Mouse (Mus musculus) hindbrain, embryonic 14.5 days (tissue): ENCODE results near the gene Grin2d. TPM values are rescaled to one million over a fixed set of nuclear protein-coding genes. Genes with fewer than 3 reads are reported as not detected.

ENCODE experiments used
- ATAC-seq: fragments of 200-750 bp; cut with Nextera tagmentation; 2 replicates; pipeline ENCODE4 v1.8.0; 2017; ENCODE audit warnings: moderate number of reproducible peaks, mild to moderate bottlenecking, moderate TSS enrichment, moderate library complexity; ENCODE audit not compliant: low FRiP score
- DNase-seq: peaks from one replicate; pipeline ENCODE4 v3.0.0-alpha.2; 2015; ENCODE audit warnings: low spot score
- H3K27ac ChIP-seq: fragments of 300-500 bp; sonication (generic); 2 replicates; pipeline ENCODE4 v1.5.1; 2014; ENCODE audit warnings: mild to moderate bottlenecking, moderate library complexity
- H3K27me3 ChIP-seq: fragments of 300-500 bp; sonication (generic); 2 replicates; pipeline ENCODE4 v1.6.1; 2014; ENCODE audit warnings: mild to moderate bottlenecking, low read length, mixed read lengths; ENCODE audit not compliant: control insufficient read depth, insufficient read depth
- H3K36me3 ChIP-seq: fragments of 300-500 bp; sonication (generic); replicated peaks from 2 replicates; pipeline ENCODE4 v1.6.1; 2014; ENCODE audit not compliant: control insufficient read depth, insufficient read depth
- H3K4me1 ChIP-seq: fragments of 300-500 bp; sonication (generic); replicated peaks from 2 replicates; pipeline ENCODE4 v1.6.1; 2014; ENCODE audit warnings: antibody characterized with exemption, low read length, mixed read lengths; ENCODE audit not compliant: control insufficient read depth, insufficient read depth
- H3K4me2 ChIP-seq: fragments of 300-500 bp; sonication (generic); replicated peaks from 2 replicates; pipeline ENCODE4 v1.6.1; 2014; ENCODE audit warnings: mild to moderate bottlenecking, moderate library complexity
- H3K4me3 ChIP-seq: fragments of 300-500 bp; sonication (generic); replicated peaks from 2 replicates; pipeline ENCODE4 v1.5.1; 2014; ENCODE audit warnings: mild to moderate bottlenecking, low read length
- H3K9ac ChIP-seq: fragments of 300-500 bp; sonication (generic); 2 replicates; pipeline ENCODE4 v1.6.1; 2014
- H3K9me3 ChIP-seq: fragments of 300-500 bp; sonication (generic); 2 replicates; pipeline ENCODE4 v1.6.1; 2016; ENCODE audit warnings: low read length; ENCODE audit not compliant: control insufficient read depth
- WGBS: fragments of 180-500 bp; shearing (Covaris S2); extraction: QIAGEN DNeasy Blood & Tissue Kit; methylation state at CpG from one replicate; pipeline ENCODE4 v1.1.7; 2014; 5-methylcytosine and 5-hydroxymethylcytosine counted together
- polyA plus RNA-seq: library from polyadenylated mRNA; unstranded; fragments of >200 nt; fragmentation: Nextera tagmentation; extraction: Ambion mirVana; gene quantifications from 2 replicates; pipeline ENCODE4 v1.2.1, GENCODE M21; 2014

The Grin2d gene
- polyA plus RNA-seq, 1 experiment from 2014 or later: 4.3 TPM

DNA sequence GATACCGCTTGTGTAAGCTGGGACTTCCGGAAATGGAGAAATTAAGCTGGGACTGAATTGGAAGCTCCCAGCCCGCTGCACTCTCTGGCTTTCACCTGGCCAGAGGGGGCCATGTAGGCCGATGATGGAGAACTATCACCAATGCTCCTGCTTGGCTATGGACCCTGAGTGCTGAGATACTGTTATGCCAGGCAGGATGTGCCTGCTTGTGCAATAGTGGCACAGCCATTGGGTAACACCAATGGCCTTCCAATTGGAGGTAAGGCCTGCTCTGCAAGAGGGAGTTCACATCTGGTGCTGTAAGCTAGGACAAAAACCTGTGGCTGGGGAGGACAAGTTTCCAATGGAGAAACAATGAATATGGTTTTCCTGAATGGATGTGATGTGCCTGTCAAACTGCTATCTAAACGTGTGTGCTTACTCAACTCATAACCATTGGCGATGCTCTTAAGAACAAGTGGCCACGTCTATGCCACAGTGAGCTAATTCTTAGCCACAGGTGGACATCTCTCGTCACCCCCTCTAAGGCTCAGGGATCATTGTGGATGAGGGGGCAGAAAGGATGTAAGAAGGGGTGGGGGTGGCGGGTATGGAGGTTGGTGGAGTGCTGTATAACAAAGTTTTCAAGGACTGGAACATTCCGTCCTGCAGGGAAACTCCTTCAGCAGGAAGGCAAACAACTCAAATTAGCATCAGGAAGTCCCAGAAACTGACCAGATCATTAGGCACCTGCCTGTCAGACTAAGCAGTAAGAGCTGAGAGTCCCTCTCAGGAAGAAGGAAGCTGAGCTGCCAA, 35.0 kb downstream of the Grin2d start:
- 90% methylated on average over 10 of the region's 10 CpGs for WGBS
- no peak for ATAC-seq
- Histone ChIP-seq H3K9me3 (no peaks in the 10 kb centered on the region), H3K36me3 (no peaks in the 10 kb centered on the region), H3K27me3 (peaks cover 6% of the 10 kb centered on the region; the same call in 1 of the 2 replicates), H3K4me1 (no peaks in the 10 kb centered on the region), H3K9ac (no peak overlapping the region), H3K27ac (no peak overlapping the region), H3K4me2 (no peak overlapping the region), H3K4me3 (no peak overlapping the region)
- DNase-seq: no peak

DNA sequence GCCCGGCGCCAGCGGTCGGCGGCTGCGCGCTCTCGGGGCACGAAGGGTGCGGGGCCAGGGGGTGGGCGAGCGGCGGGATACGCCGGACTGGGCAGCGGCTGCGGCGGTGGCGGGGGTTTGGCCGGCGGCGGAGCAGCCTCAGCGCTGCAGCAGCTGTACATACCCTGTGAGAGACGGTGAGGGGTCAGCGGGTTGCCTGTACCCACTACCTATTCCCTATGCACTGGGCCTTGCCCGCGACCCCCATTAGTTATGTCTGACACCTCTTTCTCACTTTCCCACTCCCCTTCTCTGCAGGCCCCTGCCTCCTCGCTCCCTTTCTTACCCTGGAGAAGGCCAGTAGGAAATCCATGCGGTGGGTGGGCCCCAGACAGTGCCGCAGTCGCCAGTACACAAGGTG, 44.3 kb downstream of the Grin2d start:
- Histone ChIP-seq H3K4me2 (peak overlapping the region; percentile 41), H3K4me1 (peaks cover 18% of the 10 kb centered on the region), H3K9ac (peak overlapping the region; percentile 34; the same call in 1 of the 2 replicates), H3K4me3 (peak overlapping the region; percentile 32), H3K36me3 (peaks cover 11% of the 10 kb centered on the region), H3K9me3 (no peaks in the 10 kb centered on the region), H3K27me3 (peaks cover 51% of the 10 kb centered on the region), H3K27ac (no peak overlapping the region)
- 4% methylated on average over 13 of the region's 31 CpGs for WGBS
- no peak for DNase-seq
- no peak for ATAC-seq

DNA sequence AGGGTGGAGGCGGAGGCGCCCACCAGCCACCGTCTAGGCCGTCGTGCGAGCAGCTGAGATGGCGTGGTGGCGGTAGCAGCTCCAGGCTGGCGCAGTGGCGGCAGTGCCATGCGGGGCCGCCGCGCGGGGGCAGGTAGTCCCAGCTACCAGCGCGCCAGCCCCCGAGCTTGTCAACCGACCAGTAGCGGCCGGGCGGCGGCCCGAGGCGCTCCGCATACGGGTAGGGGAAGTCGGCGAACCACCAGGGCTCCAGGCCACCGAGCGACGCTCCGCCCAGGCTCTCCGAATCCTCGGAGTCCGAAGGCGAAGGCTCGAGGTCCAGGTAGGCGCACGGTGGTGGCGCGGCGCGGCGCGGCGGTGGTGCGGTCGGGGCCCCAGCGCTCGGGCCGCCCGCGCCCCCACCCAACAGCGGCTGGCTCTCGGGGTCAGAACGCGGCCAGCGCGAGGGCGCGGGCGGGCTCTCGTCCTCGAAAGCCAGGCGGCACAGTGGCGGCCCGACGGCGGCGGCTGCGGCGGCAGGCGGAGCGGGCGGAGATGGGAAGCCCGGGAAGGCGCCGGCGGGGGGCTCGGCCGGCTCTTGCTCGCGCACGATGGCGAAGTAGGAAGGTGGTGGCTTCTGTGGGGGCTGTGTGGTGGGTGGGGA, 44.9 kb downstream of the Grin2d start:
- 1% methylated on average over 76 of the region's 86 CpGs for WGBS
- H3K4me2 ChIP-seq: peak overlapping the region; percentile 41
- H3K4me1 ChIP-seq: peaks cover 18% of the 10 kb centered on the region
- no peaks in the 10 kb centered on the region for H3K9me3 ChIP-seq
- DNase-seq: no peak
- H3K9ac ChIP-seq: peak overlapping the region; percentile 34; the same call in 1 of the 2 replicates
- peaks cover 17% of the 10 kb centered on the region for H3K36me3 ChIP-seq
- no peak overlapping the region for H3K27ac ChIP-seq
- H3K4me3 ChIP-seq: peak overlapping the region; percentile 32
- peaks cover 51% of the 10 kb centered on the region for H3K27me3 ChIP-seq
- ATAC-seq: no peak

DNA sequence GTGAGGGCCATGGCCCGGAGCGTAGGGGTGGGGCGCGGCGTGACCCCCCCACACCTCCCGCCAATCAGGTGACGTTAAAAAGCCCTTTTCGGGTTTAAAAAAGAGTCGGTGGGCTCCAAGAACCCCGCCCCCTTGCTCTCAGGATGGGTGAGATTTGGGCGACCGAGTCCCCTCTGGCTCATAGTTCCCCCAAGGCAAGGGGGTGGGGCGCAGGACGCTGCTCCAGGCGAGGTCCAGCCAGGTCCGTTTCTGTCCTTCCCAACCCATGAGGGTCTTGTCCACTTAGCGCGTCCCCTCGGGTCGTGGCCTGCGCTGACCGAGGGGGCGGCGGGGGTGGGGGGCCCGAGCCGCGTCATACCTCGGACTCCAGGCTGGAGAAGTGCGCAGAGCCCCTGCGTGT, 45.8 kb downstream of the Grin2d start:
- DNase-seq: no peak

DNA sequence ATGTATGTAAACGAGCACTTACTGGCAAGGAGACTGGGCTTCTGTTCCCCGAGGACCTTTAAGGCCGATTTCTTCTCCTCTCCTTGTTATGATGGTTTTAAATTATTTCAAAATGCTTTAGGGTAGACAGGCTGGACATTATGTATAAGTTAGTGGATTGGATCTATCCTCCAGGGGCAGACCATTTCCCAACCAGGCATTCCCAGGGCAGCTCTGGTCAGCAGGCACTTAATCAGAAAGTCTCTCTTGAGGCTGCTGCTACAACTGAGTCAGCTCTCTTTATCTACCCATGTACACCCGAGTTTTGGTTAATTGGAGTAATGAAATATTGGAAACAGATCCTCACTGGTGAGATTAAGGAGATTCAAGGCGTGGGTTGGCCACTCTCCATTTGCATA, 47.1 kb downstream of the Grin2d start:
- WGBS: 14% methylated on average over 5 of the region's 5 CpGs
- Histone ChIP-seq H3K27ac (peak overlapping the region; percentile 89), H3K4me2 (peak overlapping the region; percentile 81), H3K4me1 (peaks cover 18% of the 10 kb centered on the region), H3K36me3 (peaks cover 39% of the 10 kb centered on the region), H3K9ac (peak overlapping the region; percentile 69), H3K27me3 (peaks cover 43% of the 10 kb centered on the region), H3K4me3 (peak overlapping the region; percentile 74), H3K9me3 (no peaks in the 10 kb centered on the region)
- DNase-seq (no peak), ATAC-seq (peak; percentile 25)

More for the DNA sequence above, 45.8 kb downstream of the Grin2d start:
- Histone ChIP-seq H3K4me1 (peaks cover 18% of the 10 kb centered on the region), H3K27me3 (peaks cover 51% of the 10 kb centered on the region), H3K9me3 (no peaks in the 10 kb centered on the region), H3K4me3 (peak overlapping the region; percentile 32), H3K4me2 (peak overlapping the region; percentile 41), H3K9ac (no peak overlapping the region), H3K27ac (no peak overlapping the region), H3K36me3 (peaks cover 26% of the 10 kb centered on the region)
- WGBS: 9% methylated on average over 30 of the region's 30 CpGs
- ATAC-seq: no peak

DNA sequence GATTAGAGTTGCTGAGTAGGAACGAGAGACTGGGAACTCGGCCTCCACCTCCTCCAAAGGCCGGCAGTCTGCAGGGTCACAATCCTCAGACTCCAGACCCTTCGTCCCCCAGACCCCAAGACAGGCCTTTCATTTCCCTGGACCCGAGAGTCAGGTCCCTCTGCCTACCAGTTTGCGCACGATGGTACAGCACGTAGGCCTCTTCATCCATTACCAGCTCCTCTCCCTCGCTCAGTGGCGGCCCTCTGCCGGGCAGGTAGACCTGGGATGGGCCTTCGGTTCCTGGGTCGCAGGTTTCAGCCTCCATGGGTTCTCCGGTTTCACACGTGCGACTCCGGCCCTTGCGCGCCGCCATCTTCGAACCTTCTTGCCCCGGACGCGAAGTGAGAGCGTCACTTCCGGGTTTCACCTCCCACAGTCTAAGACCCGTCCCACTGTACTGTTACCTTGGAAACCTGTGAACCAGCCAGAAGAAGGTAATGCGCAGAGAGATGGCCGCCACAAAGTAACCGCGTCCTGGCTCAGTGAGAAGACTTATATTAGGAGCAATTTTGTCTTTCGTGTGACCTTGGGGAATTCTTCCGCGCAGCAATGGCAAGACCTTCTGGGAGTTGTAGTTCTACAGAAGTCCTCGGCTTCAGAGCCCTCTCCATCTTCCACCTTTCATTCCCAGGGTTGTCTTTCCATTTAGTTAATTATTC, 47.6 kb downstream of the Grin2d start, which contains the start of gene Grwd1:
TSS of gene Grwd1 (minus strand) at position 518 of the 701 bp plus-strand sequence.
- WGBS: under 1% methylated on average over 35 of the region's 35 CpGs
- peak; percentile 90 for ATAC-seq
- DNase-seq: peak; percentile 92
- H3K9ac ChIP-seq: peak within 1 kb of the TSS; percentile 69
- peaks cover 18% of the 10 kb centered on the region for H3K4me1 ChIP-seq
- peak within 1 kb of the TSS; percentile 81 for H3K4me2 ChIP-seq
- peak within 1 kb of the TSS; percentile 74 for H3K4me3 ChIP-seq
- no peaks in the 10 kb centered on the region for H3K9me3 ChIP-seq
- H3K27ac ChIP-seq: peak within 1 kb of the TSS; percentile 89
- peaks cover 44% of the 10 kb centered on the region for H3K36me3 ChIP-seq
- peaks cover 38% of the 10 kb centered on the region for H3K27me3 ChIP-seq

DNA sequence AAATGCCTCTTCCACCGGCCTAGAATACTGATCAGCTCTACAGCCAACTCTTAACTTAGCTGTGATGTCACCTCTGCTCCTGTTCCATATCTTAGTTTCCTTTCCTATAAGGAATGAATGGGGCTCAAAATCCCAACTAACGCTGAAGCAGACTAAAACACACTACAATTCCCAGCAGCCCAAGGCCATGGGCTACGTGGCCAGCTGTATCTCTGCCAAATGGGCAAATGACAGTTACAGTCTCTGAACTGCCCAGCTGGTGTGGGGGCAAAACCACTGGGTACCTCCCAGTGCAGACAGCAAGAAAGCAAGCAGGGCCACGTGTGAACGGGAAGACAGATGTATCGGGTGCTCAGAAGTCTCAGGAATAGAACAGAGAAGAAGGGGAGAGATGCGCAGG, 51.5 kb downstream of the Grin2d start:
- Histone ChIP-seq H3K36me3 (peaks cover 63% of the 10 kb centered on the region), H3K9ac (no peak overlapping the region), H3K27ac (no peak overlapping the region), H3K9me3 (no peaks in the 10 kb centered on the region), H3K4me3 (no peak overlapping the region), H3K4me2 (no peak overlapping the region), H3K4me1 (peaks cover 14% of the 10 kb centered on the region), H3K27me3 (peaks cover under 1% of the 10 kb centered on the region; the same call in 1 of the 2 replicates)
- 97% methylated on average over 7 of the region's 7 CpGs for WGBS
- ATAC-seq (no peak), DNase-seq (no peak)

DNA sequence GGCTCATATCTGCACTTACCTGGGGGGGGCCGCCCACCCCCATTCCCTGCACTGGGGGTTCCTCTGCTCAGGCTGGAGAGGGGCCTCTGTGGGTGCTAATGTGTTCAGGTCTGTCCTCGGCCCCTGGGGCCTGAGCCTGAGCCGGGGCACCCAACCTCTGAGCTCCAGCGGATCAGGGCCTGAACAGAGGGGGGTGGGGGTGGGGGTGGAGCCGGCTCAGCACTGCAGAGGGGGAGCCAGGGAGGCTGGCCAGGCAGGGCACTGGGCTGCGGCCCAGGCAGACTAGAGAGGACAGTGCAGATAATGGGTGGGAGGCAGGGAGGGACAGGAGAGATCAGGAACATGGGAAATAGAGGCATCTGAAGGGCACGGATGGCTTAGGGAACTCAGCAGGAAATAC, 53.6 kb downstream of the Grin2d start, which contains the start of gene Kcnj14:
TSS of gene Kcnj14 (minus strand) at position 185 of the 400 bp plus-strand sequence.
- WGBS: 80% methylated on average over 7 of the region's 7 CpGs
- Histone ChIP-seq H3K27me3 (no peaks in the 10 kb centered on the region), H3K9ac (no peak within 1 kb of the TSS), H3K4me3 (no peak within 1 kb of the TSS), H3K36me3 (peaks cover 63% of the 10 kb centered on the region), H3K9me3 (no peaks in the 10 kb centered on the region), H3K4me1 (peaks cover 1% of the 10 kb centered on the region; the same call in 1 of the 2 replicates), H3K4me2 (no peak within 1 kb of the TSS), H3K27ac (no peak within 1 kb of the TSS)
- ATAC-seq (no peak), DNase-seq (no peak)

DNA sequence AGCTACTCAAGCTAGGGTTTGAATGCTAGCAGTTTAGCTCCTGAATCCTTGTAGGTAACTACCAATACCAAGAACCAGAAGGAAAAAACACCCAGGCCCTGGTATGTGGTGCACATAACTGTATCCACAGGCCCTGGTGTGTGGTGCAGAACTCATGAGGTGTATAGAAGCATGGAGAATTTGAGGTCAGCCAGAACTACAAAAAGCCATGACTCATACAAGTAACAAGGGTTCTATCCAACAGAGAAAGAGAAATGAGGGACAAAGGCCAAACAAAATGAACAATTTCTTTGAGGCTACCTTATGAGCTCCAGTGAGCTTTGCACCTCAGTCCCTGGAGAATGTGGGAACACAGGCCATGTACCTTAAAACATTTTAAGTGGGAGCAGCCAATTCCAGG, 57.3 kb downstream of the Grin2d start:
- no peaks in the 10 kb centered on the region for H3K9me3 ChIP-seq
- no peak overlapping the region for H3K27ac ChIP-seq
- no peak overlapping the region for H3K4me2 ChIP-seq
- H3K9ac ChIP-seq: no peak overlapping the region
- no peak for ATAC-seq
- no peaks in the 10 kb centered on the region for H3K27me3 ChIP-seq
- no peak overlapping the region for H3K4me3 ChIP-seq
- H3K36me3 ChIP-seq: peaks cover 30% of the 10 kb centered on the region
- DNase-seq: no peak
- no peaks in the 10 kb centered on the region for H3K4me1 ChIP-seq
